Mouse (Mus musculus) embryonic facial prominence, embryonic 14.5 days (tissue): ENCODE measurements at regions not wholly inside any gene's neighbourhood (a gene's known extent, or its start where the extent isn't known, plus 50 kb on each side); places are given as distances from the start of the nearest gene placed in this dataset.

Experiments used
- ATAC-seq: fragments of 200-750 bp; cut with Nextera tagmentation; 2 replicates; pipeline ENCODE4 v1.8.0; 2017; ENCODE audit warnings: low read depth, moderate number of reproducible peaks, moderate TSS enrichment
- DNase-seq: peaks from one replicate; pipeline ENCODE4 v3.0.0-alpha.2; 2015; ENCODE audit warnings: low spot score
- H3K27ac ChIP-seq: fragments of 300-500 bp; sonication (generic); replicated peaks from 2 replicates; pipeline ENCODE4 v1.5.1; 2014; ENCODE audit warnings: low read depth, mild to moderate bottlenecking, low read length, moderate library complexity
- H3K27me3 ChIP-seq: fragments of 300-500 bp; sonication (generic); replicated peaks from 2 replicates; pipeline ENCODE4 v1.6.1; 2014; ENCODE audit warnings: low read length; ENCODE audit not compliant: control insufficient read depth, insufficient read depth
- H3K36me3 ChIP-seq: fragments of 300-500 bp; sonication (generic); 2 replicates; pipeline ENCODE4 v1.6.1; 2014; ENCODE audit warnings: low read length, mixed read lengths; ENCODE audit not compliant: control insufficient read depth, insufficient read depth
- H3K4me1 ChIP-seq: fragments of 300-500 bp; sonication (generic); 2 replicates; pipeline ENCODE4 v1.6.1; 2014; ENCODE audit warnings: antibody characterized with exemption, low read length; ENCODE audit not compliant: control insufficient read depth, insufficient read depth
- H3K4me2 ChIP-seq: fragments of 300-500 bp; sonication (generic); 2 replicates; pipeline ENCODE4 v1.6.1; 2014; ENCODE audit warnings: low read depth, mild to moderate bottlenecking, low read length, moderate library complexity, mixed read lengths
- H3K4me3 ChIP-seq: fragments of 300-500 bp; sonication (generic); 2 replicates; pipeline ENCODE4 v1.5.1; 2014; ENCODE audit warnings: low read depth, mild to moderate bottlenecking, low read length
- H3K9ac ChIP-seq: fragments of 300-500 bp; sonication (generic); 2 replicates; pipeline ENCODE4 v1.6.1; 2014; ENCODE audit warnings: low read depth, mild to moderate bottlenecking, low read length, moderate library complexity, mixed read lengths
- H3K9me3 ChIP-seq: fragments of 300-500 bp; sonication (generic); 2 replicates; pipeline ENCODE4 v1.6.1; 2016; ENCODE audit warnings: low read length; ENCODE audit not compliant: control insufficient read depth
- WGBS: fragments of 180-500 bp; shearing (Covaris S2); extraction: QIAGEN DNeasy Blood & Tissue Kit; methylation state at CpG from one replicate; pipeline ENCODE4 v1.1.7; 2014; 5-methylcytosine and 5-hydroxymethylcytosine counted together

GRCm38 (mm10) chr2:179013891-179014593 is 428.2 kb upstream of the Cdh4 start:
- Histone ChIP-seq H3K4me3 (no peak overlapping the region), H3K4me2 (no peak overlapping the region), H3K27me3 (no peaks in the 10 kb centered on the region), H3K9ac (no peak overlapping the region), H3K4me1 (peaks cover 4% of the 10 kb centered on the region; the same call in 1 of the 2 replicates), H3K9me3 (no peaks in the 10 kb centered on the region), H3K27ac (no peak overlapping the region), H3K36me3 (no peaks in the 10 kb centered on the region)
- DNase-seq: no peak
- no peak for ATAC-seq
- 69% methylated on average over 6 of the region's 6 CpGs for WGBS

GRCm38 (mm10) chr2:179022675-179023194 is 419.5 kb upstream of the Cdh4 start:
- Histone ChIP-seq H3K4me2 (no peak overlapping the region), H3K27me3 (no peaks in the 10 kb centered on the region), H3K36me3 (no peaks in the 10 kb centered on the region), H3K4me3 (no peak overlapping the region), H3K4me1 (0 out of 2 replicates have a peak, but pooled peaks cover 2% of the 10 kb centered on the region), H3K27ac (no peak overlapping the region), H3K9ac (no peak overlapping the region), H3K9me3 (no peaks in the 10 kb centered on the region)
- ATAC-seq (no peak), DNase-seq (no peak)
- WGBS: 75% methylated on average over 5 of the region's 5 CpGs

GRCm38 (mm10) chr2:179024225-179024624 is 418.0 kb upstream of the Cdh4 start:
- no peak for ATAC-seq
- H3K27me3 ChIP-seq: no peaks in the 10 kb centered on the region
- no peaks in the 10 kb centered on the region for H3K9me3 ChIP-seq
- H3K4me1 ChIP-seq: 0 out of 2 replicates have a peak, but pooled peaks cover 2% of the 10 kb centered on the region
- no peaks in the 10 kb centered on the region for H3K36me3 ChIP-seq
- H3K27ac ChIP-seq: no peak overlapping the region
- no peak overlapping the region for H3K9ac ChIP-seq
- H3K4me2 ChIP-seq: no peak overlapping the region
- H3K4me3 ChIP-seq: no peak overlapping the region
- 18% methylated on average over 3 of the region's 3 CpGs for WGBS
- DNase-seq: peak; percentile 59

- WGBS: 73% methylated on average over 2 of the region's 2 CpGs
- no peak overlapping the region for H3K4me3 ChIP-seq
- no peaks in the 10 kb centered on the region for H3K4me1 ChIP-seq
- H3K4me2 ChIP-seq: no peak overlapping the region
- ATAC-seq (no peak), DNase-seq (no peak)
- no peaks in the 10 kb centered on the region for H3K27me3 ChIP-seq
- no peak overlapping the region for H3K9ac ChIP-seq
- no peaks in the 10 kb centered on the region for H3K36me3 ChIP-seq
- H3K27ac ChIP-seq: no peak overlapping the region
- no peaks in the 10 kb centered on the region for H3K9me3 ChIP-seq
Observed at GRCm38 (mm10) chr2:179033171-179033570, 409.1 kb upstream of the Cdh4 start.

- ATAC-seq: 0 out of 2 replicates have a peak, but pooled peaks have one; percentile 30
- no peak overlapping the region for H3K9ac ChIP-seq
- no peak overlapping the region for H3K4me2 ChIP-seq
- H3K27me3 ChIP-seq: no peaks in the 10 kb centered on the region
- H3K4me1 ChIP-seq: no peaks in the 10 kb centered on the region
- H3K27ac ChIP-seq: no peak overlapping the region
- H3K4me3 ChIP-seq: no peak overlapping the region
- DNase-seq: peak; percentile 48
- 61% methylated on average over 6 of the region's 6 CpGs for WGBS
- H3K9me3 ChIP-seq: no peaks in the 10 kb centered on the region
- H3K36me3 ChIP-seq: no peaks in the 10 kb centered on the region
Observed at GRCm38 (mm10) chr2:179035446-179035845, 406.8 kb upstream of the Cdh4 start.

GRCm38 (mm10) chr2:179039697-179040096 is 402.5 kb upstream of the Cdh4 start:
- no peak overlapping the region for H3K9ac ChIP-seq
- H3K4me3 ChIP-seq: no peak overlapping the region
- H3K27ac ChIP-seq: no peak overlapping the region
- H3K9me3 ChIP-seq: no peaks in the 10 kb centered on the region
- WGBS: 59% methylated on average over 2 of the region's 2 CpGs
- no peak for DNase-seq
- no peaks in the 10 kb centered on the region for H3K36me3 ChIP-seq
- H3K4me2 ChIP-seq: no peak overlapping the region
- no peaks in the 10 kb centered on the region for H3K27me3 ChIP-seq
- peaks cover 3% of the 10 kb centered on the region; the same call in 1 of the 2 replicates for H3K4me1 ChIP-seq
- no peak for ATAC-seq

- H3K36me3 ChIP-seq: no peaks in the 10 kb centered on the region
- H3K4me3 ChIP-seq: no peak overlapping the region
- 38% methylated on average over 4 of the region's 4 CpGs for WGBS
- H3K4me1 ChIP-seq: peaks cover 7% of the 10 kb centered on the region; the same call in 1 of the 2 replicates
- DNase-seq (peak; percentile 39), ATAC-seq (peak; percentile 92)
- no peaks in the 10 kb centered on the region for H3K9me3 ChIP-seq
- no peak overlapping the region for H3K9ac ChIP-seq
- H3K27ac ChIP-seq: no peak overlapping the region
- no peaks in the 10 kb centered on the region for H3K27me3 ChIP-seq
- H3K4me2 ChIP-seq: no peak overlapping the region
Observed at GRCm38 (mm10) chr2:179043671-179044070, 398.6 kb upstream of the Cdh4 start.

GRCm38 (mm10) chr2:179045361-179045760 is 396.9 kb upstream of the Cdh4 start:
- Histone ChIP-seq H3K4me1 (peaks cover 7% of the 10 kb centered on the region; the same call in 1 of the 2 replicates), H3K27me3 (no peaks in the 10 kb centered on the region), H3K4me2 (no peak overlapping the region), H3K27ac (no peak overlapping the region), H3K4me3 (no peak overlapping the region), H3K36me3 (no peaks in the 10 kb centered on the region), H3K9me3 (no peaks in the 10 kb centered on the region), H3K9ac (no peak overlapping the region)
- 44% methylated on average over 1 of the region's 1 CpGs for WGBS
- DNase-seq (peak; percentile 24), ATAC-seq (no peak)

- no peaks in the 10 kb centered on the region for H3K9me3 ChIP-seq
- no peak for ATAC-seq
- H3K27ac ChIP-seq: no peak overlapping the region
- DNase-seq: no peak
- H3K4me2 ChIP-seq: no peak overlapping the region
- no peaks in the 10 kb centered on the region for H3K27me3 ChIP-seq
- no peak overlapping the region for H3K9ac ChIP-seq
- no peak overlapping the region for H3K4me3 ChIP-seq
- 85% methylated on average over 8 of the region's 8 CpGs for WGBS
- H3K4me1 ChIP-seq: no peaks in the 10 kb centered on the region
- no peaks in the 10 kb centered on the region for H3K36me3 ChIP-seq
Observed at GRCm38 (mm10) chr2:179054441-179054840, 387.8 kb upstream of the Cdh4 start.
